Mouse (Mus musculus): Measurements from ENCODE around the gene Abhd10.

DNA sequence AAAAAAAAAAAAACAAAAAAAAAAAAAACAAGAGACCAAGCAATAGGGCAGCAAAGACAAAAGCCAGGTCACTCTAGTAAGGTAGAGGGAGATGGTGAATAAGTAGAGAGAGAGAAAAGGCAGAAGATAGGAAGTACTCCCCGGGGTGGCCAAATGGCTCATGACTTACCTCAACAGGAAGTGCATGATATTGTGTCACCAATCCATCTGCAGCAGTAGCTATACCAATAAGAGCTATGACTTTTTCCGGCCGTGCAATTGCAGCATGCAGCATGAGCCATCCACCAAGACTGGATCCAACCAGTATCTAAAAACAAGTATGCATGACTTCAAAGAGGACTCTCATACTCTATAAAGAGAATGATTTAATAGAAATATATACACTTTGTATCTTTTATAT is 6.0 kb downstream of the Abhd10 start:
- TF ChIP-seq CTCF (IDR thresholded peaks at IDR 0.05; ENCODE audit: insufficient read depth, low read depth, low read length) (no peak), POLR2A (IDR thresholded peaks at IDR 0.05; ENCODE audit: insufficient read depth, low read depth, low read length) (no peak)
